Mouse (Mus musculus) 3134 (cell line): Measurements from ENCODE around the gene Klc3.

Experiments
- DNase-seq: peaks from one replicate; pipeline ENCODE4 v3.0.0-alpha.2; 2011; ENCODE audit warnings: low spot score; ENCODE audit not compliant: insufficient read length; ENCODE audit errors: extremely low read depth

The Klc3 gene

GRCm38 (mm10) chr7:19403731-19404296, at the start of gene Klc3:
TSS of gene Klc3 (minus strand) at chr7:19404104.
- no peak for DNase-seq

- no peak for DNase-seq
Measured at GRCm38 (mm10) chr7:19449165-19449564, 45.3 kb upstream of the Klc3 start.

GRCm38 (mm10) chr7:19447689-19448088, 43.8 kb upstream of the Klc3 start:
- no peak for DNase-seq

- DNase-seq, result no peak
Measured at GRCm38 (mm10) chr7:19444801-19445200, 40.9 kb upstream of the Klc3 start.

- DNase-seq, result no peak
Measured at GRCm38 (mm10) chr7:19443344-19443743, 39.4 kb upstream of the Klc3 start.

- DNase-seq, result no peak
Measured at GRCm38 (mm10) chr7:19441448-19442091, 37.7 kb upstream of the Klc3 start.

GRCm38 (mm10) chr7:19437048-19437447, 33.1 kb upstream of the Klc3 start:
- no peak for DNase-seq

GRCm38 (mm10) chr7:19436276-19436675, 32.4 kb upstream of the Klc3 start:
- DNase-seq, result no peak

GRCm38 (mm10) chr7:19432475-19432874, 28.6 kb upstream of the Klc3 start:
- no peak for DNase-seq

- DNase-seq, result no peak
Measured at GRCm38 (mm10) chr7:19430402-19430801, 26.5 kb upstream of the Klc3 start.

GRCm38 (mm10) chr7:19429726-19430125, 25.8 kb upstream of the Klc3 start:
- DNase-seq, result no peak

- DNase-seq, result no peak
Measured at GRCm38 (mm10) chr7:19427999-19428650, 24.2 kb upstream of the Klc3 start.

GRCm38 (mm10) chr7:19426888-19427287, 23.0 kb upstream of the Klc3 start:
- DNase-seq, result no peak

GRCm38 (mm10) chr7:19426349-19426748, 22.4 kb upstream of the Klc3 start:
- DNase-seq, result no peak

- DNase-seq, result no peak
Measured at GRCm38 (mm10) chr7:19424051-19424450, 20.1 kb upstream of the Klc3 start.

- no peak for DNase-seq
Measured at GRCm38 (mm10) chr7:19423083-19423482, 19.2 kb upstream of the Klc3 start.

- no peak for DNase-seq
Measured at GRCm38 (mm10) chr7:19420821-19421636, 17.1 kb upstream of the Klc3 start.

- no peak for DNase-seq
Measured at GRCm38 (mm10) chr7:19420121-19420520, 16.2 kb upstream of the Klc3 start.

GRCm38 (mm10) chr7:19416590-19416989, 12.7 kb upstream of the Klc3 start:
- DNase-seq, result no peak

GRCm38 (mm10) chr7:19413525-19413924, 9.6 kb upstream of the Klc3 start:
- no peak for DNase-seq

GRCm38 (mm10) chr7:19411783-19412182, 7.9 kb upstream of the Klc3 start:
- no peak for DNase-seq
